Mouse (Mus musculus): Measurements from ENCODE around the gene Txnrd2.

Gene Txnrd2

DNA sequence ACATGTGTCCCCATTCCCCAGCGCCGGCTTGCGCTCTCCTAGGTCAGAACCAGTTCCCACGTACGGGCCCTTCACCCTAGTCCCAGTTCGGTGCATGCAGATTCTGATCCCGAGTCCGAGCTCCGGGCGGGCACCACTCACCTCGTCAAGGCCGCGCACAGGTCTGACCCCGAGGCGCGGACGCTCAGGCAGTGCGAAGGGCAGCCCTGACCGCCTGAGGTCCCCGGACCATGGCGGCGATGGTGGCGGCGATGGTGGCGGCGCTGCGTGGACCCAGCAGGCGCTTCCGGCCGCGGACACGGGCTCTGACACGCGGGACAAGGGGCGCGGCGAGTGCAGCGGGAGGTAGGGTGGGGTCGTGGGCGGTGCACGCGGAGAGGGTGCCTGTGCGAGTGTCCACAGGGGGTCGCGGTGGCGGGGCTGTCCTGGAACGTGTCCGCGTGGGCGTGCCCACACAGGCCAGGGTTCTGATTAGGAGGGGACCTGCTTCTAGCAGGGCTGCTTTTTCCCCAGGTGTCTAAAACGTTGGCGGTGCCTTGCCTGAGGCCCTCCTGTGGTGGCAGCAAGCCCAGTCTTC lies at the start of gene Txnrd2:
TSS of gene Txnrd2 (plus strand) at position 170 of the 577 bp plus-strand sequence.
- peak; percentile 81 for DNase-seq (ENCODE audit: extremely low spot score, low spot score)

DNA sequence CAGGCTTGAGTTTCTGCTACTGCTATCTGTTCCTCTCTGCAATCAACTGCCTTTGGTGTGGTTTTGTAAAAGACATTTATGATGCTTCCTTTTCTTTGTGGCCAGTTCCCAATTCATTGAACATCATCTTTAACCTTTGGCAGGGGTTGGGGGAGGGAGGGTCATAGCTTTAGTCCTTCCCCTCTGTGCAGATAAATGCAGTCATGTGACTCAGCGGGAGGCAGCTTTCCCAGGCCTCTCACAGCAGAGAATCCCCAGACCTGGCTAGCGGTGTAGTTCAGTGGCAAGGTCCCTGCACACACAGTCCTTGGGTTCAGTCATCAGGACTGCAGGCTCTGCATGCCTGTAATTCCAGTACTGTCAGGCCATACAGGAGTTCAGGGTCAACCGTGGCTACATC lies 49.0 kb upstream of the Txnrd2 start:
- DNase-seq (ENCODE audit: extremely low spot score, low spot score), result no peak

DNA sequence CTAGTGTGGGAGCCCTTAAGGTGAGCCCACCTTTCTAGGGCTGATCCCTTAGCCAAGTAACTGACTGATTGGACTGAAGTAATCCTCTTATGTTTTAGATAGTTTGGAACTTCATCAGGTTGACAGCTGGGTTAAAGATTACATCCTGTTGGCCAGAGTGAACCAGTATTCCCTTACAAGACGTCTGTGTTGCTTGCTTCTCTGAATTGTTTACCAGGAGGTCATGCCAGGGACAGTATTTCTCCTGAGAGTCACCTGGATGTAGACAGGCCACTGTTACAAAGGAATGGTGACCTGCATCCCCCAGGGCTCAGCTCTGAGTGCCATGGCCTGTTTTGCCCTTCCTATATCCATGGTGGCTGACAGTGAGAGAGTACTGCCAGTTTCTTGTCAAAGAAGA lies 47.7 kb upstream of the Txnrd2 start:
- no peak for DNase-seq (ENCODE audit: extremely low spot score, low spot score)

GRCm38 (mm10) chr16:18379338-18380001 lies 46.7 kb upstream of the Txnrd2 start:
- no peak for DNase-seq (ENCODE audit: extremely low spot score, low spot score)

- DNase-seq (ENCODE audit: extremely low spot score, low spot score), result peak; percentile 65
Observed at GRCm38 (mm10) chr16:18380495-18381063, 45.6 kb upstream of the Txnrd2 start.

- no peak for DNase-seq (ENCODE audit: extremely low spot score, low spot score)
Observed at GRCm38 (mm10) chr16:18381621-18382258, 44.4 kb upstream of the Txnrd2 start.

GRCm38 (mm10) chr16:18383045-18383726 lies 43.0 kb upstream of the Txnrd2 start:
- DNase-seq (ENCODE audit: extremely low spot score, low spot score), result no peak

DNA sequence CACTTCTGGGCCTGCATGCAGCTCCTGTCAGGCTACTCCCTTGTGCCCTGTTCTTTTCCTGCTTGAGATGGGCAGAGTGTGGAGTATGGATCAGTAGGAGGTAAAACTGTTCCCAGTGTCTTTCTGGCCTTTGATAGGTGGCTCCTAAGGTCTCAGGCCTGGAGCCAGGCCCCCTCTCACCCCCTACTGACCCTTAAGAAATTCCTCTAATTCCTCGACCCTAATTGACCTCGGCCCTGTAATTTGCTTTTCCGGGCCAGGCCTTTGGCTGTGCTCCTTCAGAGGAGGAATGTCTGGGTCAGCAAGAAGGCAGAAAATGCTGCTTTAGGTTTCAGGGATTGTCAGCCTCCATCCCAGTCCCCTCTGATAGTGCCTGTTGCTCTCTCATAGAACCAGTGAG lies 42.4 kb upstream of the Txnrd2 start:
- DNase-seq (ENCODE audit: extremely low spot score, low spot score), result no peak

DNA sequence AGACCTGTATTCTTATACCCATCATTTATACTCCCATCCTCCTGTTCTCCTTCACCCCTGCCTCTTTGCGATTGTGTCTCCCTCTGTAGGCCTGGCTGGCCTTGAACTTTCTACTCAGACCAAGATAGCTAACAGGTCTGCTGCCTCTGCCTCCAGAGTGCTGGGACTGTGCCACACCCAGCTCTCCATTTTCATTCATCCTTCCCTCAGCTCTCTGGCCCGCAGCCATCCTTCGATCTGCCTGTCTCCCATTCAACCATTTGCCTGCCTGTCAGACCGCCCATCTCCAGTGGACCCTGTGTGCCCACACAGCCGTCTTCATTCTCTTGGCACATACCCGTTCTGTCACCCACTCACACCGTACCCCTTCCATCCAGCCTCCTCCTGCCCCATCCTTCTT lies 42.0 kb upstream of the Txnrd2 start:
- DNase-seq (ENCODE audit: extremely low spot score, low spot score), result no peak

GRCm38 (mm10) chr16:18384659-18385058 lies 41.5 kb upstream of the Txnrd2 start:
- DNase-seq (ENCODE audit: extremely low spot score, low spot score), result no peak

DNA sequence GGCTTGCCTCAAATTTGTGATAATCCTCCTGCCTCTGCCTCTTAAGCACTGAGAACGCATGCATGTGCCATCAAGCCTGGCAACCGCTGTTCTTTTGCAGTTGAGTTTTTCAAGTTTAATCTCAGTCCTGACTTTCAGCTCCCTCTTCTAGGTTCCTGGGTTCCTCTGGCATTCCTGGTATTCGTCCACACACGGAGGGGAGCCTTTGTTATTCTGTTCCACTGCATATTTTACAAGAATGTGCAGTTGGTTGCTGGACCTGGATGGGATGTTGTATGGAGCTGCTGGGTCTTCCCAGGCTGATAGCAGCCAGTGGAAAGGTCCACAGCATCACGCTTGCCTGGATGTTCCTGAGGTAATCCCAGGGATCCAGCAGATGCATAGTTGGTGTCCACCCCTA lies 40.8 kb upstream of the Txnrd2 start:
- DNase-seq (ENCODE audit: extremely low spot score, low spot score), result no peak

- no peak for DNase-seq (ENCODE audit: extremely low spot score, low spot score)
Observed at GRCm38 (mm10) chr16:18386451-18386850, 39.7 kb upstream of the Txnrd2 start.

GRCm38 (mm10) chr16:18386972-18387371 lies 39.2 kb upstream of the Txnrd2 start:
- no peak for DNase-seq (ENCODE audit: extremely low spot score, low spot score)

DNA sequence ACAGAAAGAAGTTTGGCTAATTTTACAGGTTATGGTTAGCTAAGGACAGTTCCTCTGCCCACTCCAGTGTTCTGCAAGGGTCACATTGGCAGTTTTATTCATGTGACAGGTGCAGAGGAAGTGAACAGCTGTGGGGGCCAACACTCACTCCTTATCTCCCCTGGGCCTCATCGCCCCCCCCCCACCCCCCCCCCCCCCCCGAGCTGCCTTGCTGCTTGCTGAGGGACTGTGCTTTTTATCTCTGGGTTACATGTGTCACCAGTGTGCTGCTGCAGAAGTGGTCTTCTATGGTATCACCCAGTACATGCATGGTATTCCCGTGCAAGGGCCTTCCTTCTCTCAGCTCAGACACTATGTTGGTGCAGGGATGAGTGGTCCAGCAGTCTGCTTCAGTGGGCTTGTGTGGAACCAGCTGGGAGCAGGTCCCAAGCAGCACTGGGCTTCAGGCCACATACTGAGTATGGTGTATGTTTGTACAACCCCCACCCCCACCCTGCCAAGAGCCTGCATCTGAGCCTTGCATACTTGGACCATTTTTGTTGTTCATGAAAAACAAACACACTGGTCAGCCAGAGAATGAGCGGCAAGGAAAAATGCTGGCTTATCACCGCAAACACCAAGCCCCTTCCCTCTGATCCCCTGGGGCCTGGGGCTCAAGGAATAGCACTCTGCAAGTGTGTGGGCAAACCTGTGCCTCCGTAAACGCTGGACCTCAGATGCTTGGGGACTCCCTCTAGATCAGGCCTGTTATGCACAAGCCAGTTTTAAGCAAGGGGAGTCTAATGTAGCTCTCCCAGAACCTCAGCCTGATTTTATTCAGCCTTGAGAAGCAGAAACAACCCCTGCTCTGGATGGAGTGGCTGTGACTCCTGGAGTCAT lies 38.2 kb upstream of the Txnrd2 start:
- no peak for DNase-seq (ENCODE audit: extremely low spot score, low spot score)

- no peak for DNase-seq (ENCODE audit: extremely low spot score, low spot score)
Observed at GRCm38 (mm10) chr16:18388583-18389435, 37.4 kb upstream of the Txnrd2 start.

- no peak for DNase-seq (ENCODE audit: extremely low spot score, low spot score)
Observed at GRCm38 (mm10) chr16:18390399-18390798, 35.8 kb upstream of the Txnrd2 start.

GRCm38 (mm10) chr16:18391127-18391526 lies 35.1 kb upstream of the Txnrd2 start:
- DNase-seq (ENCODE audit: extremely low spot score, low spot score), result no peak

GRCm38 (mm10) chr16:18391728-18392127 lies 34.5 kb upstream of the Txnrd2 start:
- DNase-seq (ENCODE audit: extremely low spot score, low spot score), result no peak

DNA sequence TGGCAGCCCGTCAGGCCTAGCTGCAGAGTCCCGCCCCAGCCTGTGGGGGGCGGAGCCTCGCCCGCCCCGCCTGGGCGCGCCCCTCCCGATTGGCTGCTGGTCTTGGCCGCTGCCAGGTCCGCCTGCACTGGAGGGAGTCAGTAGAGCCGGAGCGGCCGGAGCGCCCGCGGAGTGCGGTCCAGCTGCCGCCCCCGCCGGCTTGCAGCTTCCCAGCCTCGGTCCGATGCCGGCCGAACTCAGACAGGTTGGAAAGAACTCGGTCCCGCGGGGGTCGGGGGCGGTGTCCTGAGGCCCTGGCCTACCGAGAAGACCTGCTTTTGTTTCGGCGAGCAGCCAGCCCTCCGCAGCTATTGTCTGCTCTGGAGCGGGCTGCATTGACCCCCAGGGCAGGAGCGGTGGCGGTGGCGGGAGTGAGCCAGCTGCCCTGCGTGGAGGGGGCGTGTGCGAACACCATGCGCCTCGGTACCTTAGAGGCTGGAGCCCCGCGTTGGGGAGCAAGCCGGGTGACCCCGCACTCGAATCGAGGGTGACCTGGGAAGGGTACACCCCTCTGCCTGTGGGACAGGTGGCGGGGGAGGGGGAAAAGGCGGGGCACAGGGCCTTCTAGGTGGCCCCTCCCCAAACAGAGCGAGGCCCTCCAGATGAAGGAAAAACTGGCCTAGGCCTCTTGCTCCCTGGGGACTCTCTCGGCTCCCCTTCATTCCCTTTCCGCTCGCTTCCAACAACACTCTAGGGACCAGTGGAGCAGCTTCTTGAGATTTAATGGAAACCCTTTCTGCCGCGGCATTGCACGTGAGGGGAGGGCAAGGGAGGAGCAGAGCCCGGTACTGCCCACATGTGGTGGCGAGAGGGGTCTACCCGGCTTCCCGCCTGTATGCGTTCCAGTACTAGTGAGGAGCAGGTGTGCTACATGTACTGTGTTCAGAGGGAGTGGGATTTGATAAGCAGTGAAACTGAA lies 33.4 kb upstream of the Txnrd2 start:
- DNase-seq (ENCODE audit: extremely low spot score, low spot score), result peak; percentile 88
